Mouse (Mus musculus) left cerebral cortex, adult 2 months (tissue): ENCODE measurements around the gene P2ry13. TPM values are rescaled to one million over a fixed set of nuclear protein-coding genes. Genes with fewer than 3 reads are reported as not detected.
A peak's percentile ranks its signal among the peaks of the same experiment; 100 is the strongest.

ENCODE experiments used
- DNase-seq, 2 experiments: peaks; one replicate each; pipeline ENCODE4 v3.0.0; 2021 to 2022; ENCODE audit warnings: low spot score in 2 of 2, mixed read lengths in 1 of 2; ENCODE audit errors: extremely low spot score in 1 of 2
- H3K27ac ChIP-seq: fragments of 200-600 bp; 2 replicates; pipeline ENCODE4 v1.8.1; 2022
- H3K4me3 ChIP-seq: fragments of 200-600 bp; 2 replicates; pipeline ENCODE4 v1.8.1; 2022
- CTCF ChIP-seq: fragments of 200-600 bp; IDR thresholded peaks from 2 replicates; pipeline ENCODE4 v1.8.1; 2022; ENCODE audit warnings: antibody characterized with exemption, mild to moderate bottlenecking, moderate library complexity
- intact Hi-C: fragments of 180-260 bp; cut with DNase I; formaldehyde crosslinking; loops from one replicate; pipeline ENCODE4 v1.15.1; 2025
- long read RNA-seq, 2 experiments: library from polyadenylated mRNA; stranded (forward); transcript quantifications; one replicate each; pipeline ENCODE4 v2.0.0; 2021; ENCODE audit warnings: borderline mapping rate in 2 of 2
- total RNA-seq, 2 experiments: library from RNA; stranded (reverse); gene quantifications; 2 replicates each; pipeline ENCODE4 v1.2.3; 2021

Gene P2ry13
- 1 to 10 TPM; 5.6 to 8.7 TPM for total RNA-seq
- long read RNA-seq, experiment 1, partial matches to known transcripts = 1 of 4 reads
- long read RNA-seq, experiment 1, other reads (novel, unspliced or antisense) = 0 of 4 reads
- long read RNA-seq, experiment 2, partial matches to known transcripts = 2 of 5 reads
- long read RNA-seq, experiment 2, other reads (novel, unspliced or antisense) = 0 of 5 reads

DNA sequence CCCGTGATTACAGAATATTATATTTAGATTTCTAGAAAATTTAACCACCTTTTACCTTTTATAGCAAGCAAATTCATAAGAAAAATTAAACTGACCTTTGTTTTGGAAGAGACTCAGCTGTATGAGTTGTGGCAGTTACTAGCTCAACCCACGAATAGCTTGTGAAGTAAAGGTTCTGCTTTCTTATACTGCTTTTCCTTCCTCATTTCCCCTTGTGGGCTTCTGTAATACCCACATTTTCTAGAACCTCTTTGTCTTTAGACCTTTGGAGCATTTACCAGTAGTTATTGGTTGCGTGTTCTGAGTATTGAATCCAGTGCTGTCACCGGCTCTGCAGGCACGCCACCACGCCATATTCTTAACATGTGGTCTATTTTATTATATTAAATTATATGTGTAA, at the start of gene P2ry13:
Gene P2ry13, minus strand, starts transcription at position 156 of the 400 bp plus-strand sequence.
- no peak for DNase-seq
- no peak for TF ChIP-seq CTCF
- peak within 1 kb of the TSS; percentile 29; the same call in 1 of the 2 replicates for H3K27ac ChIP-seq
- intact Hi-C loops = no loop called here
- H3K4me3 ChIP-seq = no peak within 1 kb of the TSS

DNA sequence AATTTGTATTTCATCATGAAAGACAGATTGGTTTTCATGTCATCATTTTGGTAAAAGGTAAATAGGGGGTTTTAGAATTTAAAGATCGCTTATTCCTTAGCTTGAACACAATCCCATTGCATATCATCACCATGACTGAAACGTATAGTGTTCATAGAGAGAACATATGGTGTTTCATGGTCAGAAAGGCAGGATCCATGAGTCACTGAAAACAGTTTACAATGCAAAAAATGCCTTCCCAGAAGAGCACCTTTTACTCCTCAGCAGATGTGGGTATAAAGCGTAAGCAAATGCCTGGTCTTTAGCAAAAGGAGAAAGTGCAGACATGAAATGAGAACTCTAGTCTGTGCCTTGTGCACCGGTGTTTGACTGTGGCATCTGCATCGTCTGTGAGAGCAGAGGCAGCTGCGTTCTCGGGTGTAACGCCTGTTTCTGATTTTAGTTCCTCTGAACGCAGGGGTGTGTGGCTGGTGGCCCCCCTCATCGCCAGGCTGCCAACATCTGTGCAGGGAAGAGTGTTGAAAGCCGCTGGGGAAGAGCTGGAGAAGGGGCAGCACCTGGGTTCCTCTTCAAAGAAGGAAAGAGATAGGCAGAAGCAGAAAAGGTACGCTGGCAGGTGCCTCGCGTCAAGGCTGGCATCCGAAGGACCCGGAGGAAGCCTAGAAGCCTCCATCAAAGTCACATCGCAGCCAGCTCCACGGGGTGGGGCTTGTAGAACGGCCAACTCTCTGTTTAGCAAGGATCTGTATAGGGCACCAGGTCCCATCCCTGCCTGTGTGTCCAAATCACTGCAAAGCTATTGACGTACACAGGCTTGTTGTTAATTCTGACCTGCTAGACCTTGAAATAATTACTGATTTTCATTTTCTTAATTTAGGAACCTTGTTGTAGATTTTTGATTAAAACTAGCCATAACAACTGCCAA, 47.3 kb upstream of the P2ry13 start:
- intact Hi-C loops = no loop called here
- no peak for DNase-seq
- Histone ChIP-seq H3K4me3 (no peak overlapping the region), H3K27ac (no peak overlapping the region)
- TF ChIP-seq CTCF = no peak

DNA sequence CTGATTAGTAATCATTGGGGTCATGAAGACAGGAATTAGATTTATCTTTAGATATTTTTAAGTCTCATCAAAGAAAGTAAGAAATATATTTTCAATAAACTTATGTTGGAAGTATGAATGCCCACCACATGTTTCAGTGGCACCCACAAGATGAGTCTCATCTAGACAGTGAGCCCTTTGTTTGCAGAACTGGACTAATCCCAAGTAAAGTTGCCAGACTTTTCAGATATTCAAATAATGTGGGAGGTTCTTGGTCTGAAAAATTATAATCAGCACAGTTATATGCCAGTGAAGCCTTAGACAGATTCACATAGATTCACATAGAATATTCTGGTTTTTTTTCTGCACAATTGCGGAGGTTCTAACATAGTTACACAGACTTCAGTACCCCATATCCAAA, 39.8 kb upstream of the P2ry13 start:
- DNase-seq = no peak
- H3K27ac ChIP-seq = no peak overlapping the region
- intact Hi-C loops = no loop called here
- no peak overlapping the region for H3K4me3 ChIP-seq
- TF ChIP-seq CTCF = no peak

DNA sequence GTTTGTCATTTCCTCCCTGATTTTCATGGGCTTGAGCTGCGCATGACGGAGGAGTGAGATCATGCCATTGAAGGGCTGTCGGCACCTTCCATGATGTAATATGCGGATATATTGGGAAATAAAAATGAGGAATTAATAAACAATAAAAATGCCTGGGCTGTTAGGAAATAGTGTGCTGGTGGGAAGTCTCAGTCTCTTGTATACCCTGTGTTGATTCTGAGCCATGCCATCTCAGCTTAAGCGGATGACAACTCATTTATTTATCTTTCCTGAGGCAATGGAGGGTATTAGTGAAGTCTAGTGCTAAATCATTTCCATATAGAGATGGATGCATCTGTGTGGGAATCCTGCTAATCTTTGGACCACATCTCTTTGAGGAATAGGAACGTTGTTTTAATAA, 37.3 kb upstream of the P2ry13 start:
- no peak for DNase-seq
- no peak for TF ChIP-seq CTCF
- Histone ChIP-seq H3K27ac (no peak overlapping the region), H3K4me3 (no peak overlapping the region)
- intact Hi-C loops = no loop called here

DNA sequence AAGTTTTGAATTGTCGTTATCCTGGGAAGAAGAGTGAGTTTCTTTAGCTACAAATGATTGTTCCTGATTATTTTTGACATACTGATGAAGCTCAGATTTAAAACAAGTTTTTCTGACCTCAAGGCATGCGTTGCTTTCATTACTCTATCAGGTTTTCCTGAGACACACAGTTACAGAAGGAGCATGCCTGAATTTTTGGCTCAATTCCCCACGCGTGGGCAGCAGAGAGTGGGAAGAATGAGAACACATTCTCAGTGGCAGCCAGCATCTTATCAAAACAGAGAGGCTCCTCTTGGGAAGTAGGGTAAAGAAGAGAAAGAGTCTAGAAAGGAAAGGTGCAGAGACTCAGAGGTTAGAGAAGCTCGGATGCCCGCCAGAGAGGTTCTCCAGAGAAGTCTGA, 32.7 kb upstream of the P2ry13 start:
- Histone ChIP-seq H3K27ac (no peak overlapping the region), H3K4me3 (no peak overlapping the region)
- no peak for TF ChIP-seq CTCF
- intact Hi-C loops = no loop called here
- DNase-seq = peak; percentile 75 to 82

DNA sequence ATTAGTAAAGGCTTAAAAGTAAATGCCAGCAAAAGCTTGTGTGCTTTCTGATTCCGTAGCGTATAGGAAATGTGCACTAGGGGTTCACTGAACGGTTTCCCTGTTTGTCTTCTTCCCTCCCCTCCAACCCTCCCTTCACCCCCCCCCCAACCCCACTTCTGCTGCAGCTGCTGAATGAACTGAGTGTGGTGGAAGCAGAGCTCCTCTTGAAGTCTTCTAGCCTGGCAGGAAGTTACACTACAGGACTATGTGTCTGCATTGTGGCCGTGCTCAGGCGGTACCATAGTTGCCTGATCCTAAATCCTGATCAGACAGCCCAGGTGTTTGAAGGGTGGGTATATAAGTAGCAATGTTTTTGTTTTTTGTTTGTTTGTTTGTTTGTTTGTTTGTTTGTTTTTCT, 24.2 kb upstream of the P2ry13 start:
- Histone ChIP-seq H3K4me3 (no peak overlapping the region), H3K27ac (no peak overlapping the region)
- intact Hi-C loops = no loop called here
- no peak for DNase-seq
- TF ChIP-seq CTCF = no peak

DNA sequence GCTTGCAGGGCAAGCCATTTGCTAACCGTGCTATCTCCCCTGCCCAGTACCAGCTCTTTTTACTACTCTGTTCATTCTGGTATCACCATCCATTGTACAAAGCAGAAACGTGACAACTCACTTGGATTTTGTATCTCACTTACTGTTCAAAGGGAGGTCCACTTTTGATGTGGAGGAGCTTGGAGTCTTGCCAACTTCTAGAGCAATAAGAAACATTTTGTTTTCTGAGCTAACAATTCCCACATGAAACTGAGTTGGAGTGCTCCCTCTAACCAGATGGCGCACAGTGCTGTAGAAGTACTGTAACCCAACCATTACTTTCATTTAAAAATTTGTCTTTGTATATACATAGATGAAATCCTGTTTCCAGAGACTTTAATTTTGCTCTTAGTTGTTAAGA, 20.2 kb upstream of the P2ry13 start:
- intact Hi-C loops = no loop called here
- H3K27ac ChIP-seq = peak overlapping the region; percentile 47; the same call in 1 of the 2 replicates
- H3K4me3 ChIP-seq = no peak overlapping the region
- no peak for TF ChIP-seq CTCF
- no peak for DNase-seq

DNA sequence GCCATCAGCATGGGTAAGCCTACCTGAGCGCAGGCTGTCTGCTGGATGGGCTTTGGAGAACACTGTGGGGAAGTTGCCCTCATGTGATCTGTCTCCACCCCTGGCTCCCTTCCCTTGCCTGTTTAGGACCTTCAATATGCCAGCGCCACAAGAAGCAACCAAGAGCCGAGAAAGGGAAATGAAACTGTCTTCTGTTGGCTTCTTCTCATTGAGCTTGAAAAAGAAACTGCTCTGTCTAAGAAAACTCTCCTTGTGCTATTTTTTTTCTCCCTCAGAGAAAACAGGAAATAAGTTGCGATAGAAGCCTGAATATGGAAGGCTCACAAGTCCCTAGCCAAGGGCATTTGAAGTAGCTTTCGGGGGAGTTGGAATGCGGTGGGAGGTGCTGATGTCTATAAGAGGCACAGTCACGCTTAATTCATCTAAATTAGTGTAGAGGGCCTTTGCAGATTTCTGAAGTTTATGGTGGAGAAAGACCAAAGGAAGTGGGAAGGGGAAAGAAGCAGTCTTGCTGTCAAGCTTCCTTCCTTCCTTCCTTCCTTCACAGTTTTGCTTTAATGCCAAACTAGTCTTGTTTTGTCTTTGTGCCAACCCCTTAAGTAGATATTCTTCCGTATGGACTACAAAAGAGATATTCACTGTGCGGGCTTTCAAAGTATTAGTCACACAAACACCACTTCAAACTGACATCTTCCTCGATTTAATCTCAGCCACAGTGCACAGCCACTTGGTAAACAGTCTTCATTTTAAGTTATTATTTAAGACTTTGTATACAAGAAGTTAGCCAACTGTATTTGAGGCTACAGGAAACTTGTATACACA, 18.3 kb upstream of the P2ry13 start:
- no peak overlapping the region for H3K4me3 ChIP-seq
- peak overlapping the region; percentile 62 for H3K27ac ChIP-seq
- TF ChIP-seq CTCF = no peak
- intact Hi-C loops = no loop called here
- no peak for DNase-seq

DNA sequence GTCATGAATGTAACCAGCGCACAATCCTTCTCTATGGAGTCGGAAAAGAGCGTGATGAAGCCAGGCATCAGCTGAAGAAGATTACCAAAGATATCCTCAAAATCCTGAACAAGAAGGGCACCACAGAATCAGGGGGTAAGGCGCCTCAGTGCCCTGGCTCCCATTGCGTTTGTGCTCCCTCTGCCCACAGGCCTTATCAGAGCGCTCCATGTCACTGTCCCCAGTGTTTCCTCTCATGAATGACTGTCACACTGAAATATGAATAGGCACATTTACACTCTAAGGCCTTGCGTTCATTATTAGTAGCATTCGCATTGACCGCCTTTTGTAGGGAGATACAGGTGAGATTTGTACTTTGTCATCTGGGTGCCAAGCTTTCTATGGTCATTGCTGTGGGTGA, 17.0 kb upstream of the P2ry13 start:
- no peak overlapping the region for H3K27ac ChIP-seq
- no peak for TF ChIP-seq CTCF
- no peak for DNase-seq
- H3K4me3 ChIP-seq = no peak overlapping the region
- intact Hi-C loops = no loop called here

DNA sequence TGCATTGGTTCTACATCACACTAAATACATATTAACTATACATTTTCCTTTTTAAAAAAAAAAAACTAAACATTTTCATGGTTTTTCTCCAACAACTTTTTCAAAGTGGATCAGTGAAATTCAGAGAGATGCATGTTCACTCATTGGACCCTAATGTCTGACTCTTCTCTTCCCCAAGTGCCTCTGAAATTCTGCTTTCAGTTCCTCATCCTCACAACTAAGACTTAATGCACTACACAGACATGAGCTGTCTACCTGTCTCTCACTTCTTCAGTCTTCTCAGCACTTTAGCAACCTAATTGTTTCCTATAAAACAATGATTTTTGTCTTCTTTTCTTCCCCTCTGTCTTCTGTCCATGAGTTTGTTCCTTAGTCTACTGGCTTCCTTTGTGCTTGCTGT, 14.7 kb upstream of the P2ry13 start:
- TF ChIP-seq CTCF = no peak
- DNase-seq = no peak
- no peak overlapping the region for H3K27ac ChIP-seq
- H3K4me3 ChIP-seq = no peak overlapping the region
- intact Hi-C loops = no loop called here

DNA sequence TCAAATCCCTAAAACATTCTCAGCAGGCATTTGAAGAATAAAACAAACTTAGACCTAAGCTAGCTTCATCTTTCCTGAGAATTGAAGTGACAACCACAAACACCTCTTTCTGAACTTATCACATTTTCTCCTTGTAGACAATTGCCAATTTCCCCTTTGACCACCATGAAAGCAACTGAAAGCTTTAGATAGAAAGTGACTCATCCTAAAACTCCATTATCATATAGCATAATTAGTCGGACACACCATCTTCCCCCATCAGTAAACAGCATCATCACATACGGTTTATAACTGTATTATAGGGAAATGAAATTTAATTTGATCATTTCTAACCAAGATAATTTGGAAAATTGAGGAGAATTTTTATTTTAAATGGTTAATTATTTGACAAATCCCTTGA, 11.6 kb upstream of the P2ry13 start:
- DNase-seq = no peak
- Histone ChIP-seq H3K4me3 (no peak overlapping the region), H3K27ac (no peak overlapping the region)
- intact Hi-C loops = no loop called here
- no peak for TF ChIP-seq CTCF

DNA sequence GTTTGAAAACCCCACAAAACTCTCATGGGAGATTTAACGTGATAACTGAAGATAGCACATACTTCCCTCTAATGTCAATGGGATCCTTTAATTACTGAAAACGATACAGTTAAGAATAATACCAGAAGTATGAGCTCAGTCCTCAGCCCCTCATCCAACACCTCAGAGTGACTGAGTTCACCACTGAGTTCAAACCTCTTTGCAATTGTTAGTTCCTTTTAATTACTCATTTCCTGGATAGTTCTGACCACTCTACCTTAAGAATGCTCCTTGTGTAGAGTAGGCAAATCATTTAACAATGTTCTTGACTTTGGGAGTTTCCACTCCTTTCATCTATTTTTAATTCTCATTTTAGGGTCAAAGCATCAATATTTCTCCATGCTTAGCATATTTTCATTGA, 8.6 kb upstream of the P2ry13 start:
- no peak for DNase-seq
- H3K27ac ChIP-seq = peak overlapping the region; percentile 18; the same call in 1 of the 2 replicates
- TF ChIP-seq CTCF = no peak
- no peak overlapping the region for H3K4me3 ChIP-seq
- intact Hi-C loops = no loop called here
